Mouse (Mus musculus) midbrain, embryonic 15.5 days (tissue): ENCODE measurements around the gene Arrb1. TPM values are rescaled to one million over a fixed set of nuclear protein-coding genes. Genes with fewer than 3 reads are reported as not detected.

ENCODE experiments used
- ATAC-seq: fragments of 200-750 bp; cut with Nextera tagmentation; replicated peaks from 2 replicates; pipeline ENCODE4 v1.8.0; 2017; ENCODE audit warnings: moderate TSS enrichment
- H3K27ac ChIP-seq: fragments of 300-500 bp; sonication (generic); 2 replicates; pipeline ENCODE4 v1.5.1; 2015; ENCODE audit warnings: mild to moderate bottlenecking, inconsistent platforms
- H3K27me3 ChIP-seq: fragments of 300-500 bp; sonication (generic); replicated peaks from 2 replicates; pipeline ENCODE4 v1.6.1; 2015; ENCODE audit warnings: inconsistent platforms
- H3K36me3 ChIP-seq: fragments of 300-500 bp; sonication (generic); replicated peaks from 2 replicates; pipeline ENCODE4 v1.6.1; 2015; ENCODE audit warnings: inconsistent platforms
- H3K4me1 ChIP-seq: fragments of 300-500 bp; sonication (generic); 2 replicates; pipeline ENCODE4 v1.6.1; 2015; ENCODE audit warnings: inconsistent platforms
- H3K4me2 ChIP-seq: fragments of 300-500 bp; sonication (generic); 2 replicates; pipeline ENCODE4 v1.6.1; 2015; ENCODE audit warnings: inconsistent platforms, mild to moderate bottlenecking, moderate library complexity
- H3K4me3 ChIP-seq: fragments of 300-500 bp; sonication (generic); 2 replicates; pipeline ENCODE4 v1.5.1; 2015; ENCODE audit warnings: mild to moderate bottlenecking, inconsistent platforms
- H3K9ac ChIP-seq: fragments of 300-500 bp; sonication (generic); 2 replicates; pipeline ENCODE4 v1.6.1; 2015; ENCODE audit warnings: mild to moderate bottlenecking, inconsistent platforms
- H3K9me3 ChIP-seq: fragments of 300-500 bp; sonication (generic); 2 replicates; pipeline ENCODE4 v1.6.1; 2016; ENCODE audit warnings: inconsistent platforms
- WGBS: fragments of 180-500 bp; shearing (Covaris S2); methylation state at CpG from one replicate; pipeline ENCODE4 v1.1.7; 2015; ENCODE audit warnings: mixed read lengths; 5-methylcytosine and 5-hydroxymethylcytosine counted together
- polyA plus RNA-seq: library from polyadenylated mRNA; unstranded; fragments of >200 nt; fragmentation: Nextera tagmentation; extraction: Ambion mirVana; gene quantifications from 2 replicates; pipeline ENCODE4 v1.2.1, GENCODE M21; 2015

Arrb1 gene
- polyA plus RNA-seq, 1 experiment from 2014 or later = 20.1 TPM

- H3K36me3 ChIP-seq = no peaks in the 10 kb centered on the region
- ATAC-seq = no peak
- peak overlapping the region; percentile 7; the same call in 1 of the 2 replicates for H3K4me3 ChIP-seq
- no peak overlapping the region for H3K27ac ChIP-seq
- no peaks in the 10 kb centered on the region for H3K27me3 ChIP-seq
- 75% methylated on average over 2 of the region's 2 CpGs for WGBS
- H3K9ac ChIP-seq = no peak overlapping the region
- no peaks in the 10 kb centered on the region for H3K9me3 ChIP-seq
- H3K4me1 ChIP-seq = peaks cover 58% of the 10 kb centered on the region
- H3K4me2 ChIP-seq = peak overlapping the region; percentile 77
These were observed 4.8 kb downstream of the Arrb1 start for GRCm38 (mm10) chr7:99540016-99540415.

- H3K27me3 ChIP-seq = no peaks in the 10 kb centered on the region
- H3K9ac ChIP-seq = no peak overlapping the region
- H3K36me3 ChIP-seq = no peaks in the 10 kb centered on the region
- peaks cover 63% of the 10 kb centered on the region for H3K4me1 ChIP-seq
- no peak overlapping the region for H3K4me3 ChIP-seq
- WGBS = 66% methylated on average over 5 of the region's 5 CpGs
- no peaks in the 10 kb centered on the region for H3K9me3 ChIP-seq
- no peak overlapping the region for H3K4me2 ChIP-seq
- no peak for ATAC-seq
- H3K27ac ChIP-seq = no peak overlapping the region
These were observed 5.9 kb downstream of the Arrb1 start for GRCm38 (mm10) chr7:99541204-99541603.

GRCm38 (mm10) chr7:99544272-99544671 lies 9.0 kb downstream of the Arrb1 start:
- ATAC-seq = 0 out of 2 replicates have a peak, but pooled peaks have one; percentile 40
- WGBS = 59% methylated on average over 6 of the region's 6 CpGs

GRCm38 (mm10) chr7:99545885-99546745 lies 10.8 kb downstream of the Arrb1 start:
- Histone ChIP-seq H3K4me2 (no peak overlapping the region), H3K4me3 (no peak overlapping the region), H3K27me3 (no peaks in the 10 kb centered on the region), H3K9me3 (no peaks in the 10 kb centered on the region), H3K4me1 (peaks cover 20% of the 10 kb centered on the region), H3K36me3 (no peaks in the 10 kb centered on the region), H3K27ac (peak overlapping the region; percentile 67), H3K9ac (no peak overlapping the region)
- peak; percentile 18; the same call in 1 of the 2 replicates for ATAC-seq
- 42% methylated on average over 10 of the region's 10 CpGs for WGBS

More at GRCm38 (mm10) chr7:99544272-99544671, 9.0 kb downstream of the Arrb1 start:
- Histone ChIP-seq H3K27me3 (no peaks in the 10 kb centered on the region), H3K9ac (no peak overlapping the region), H3K9me3 (no peaks in the 10 kb centered on the region), H3K4me2 (no peak overlapping the region), H3K27ac (no peak overlapping the region), H3K4me1 (peaks cover 36% of the 10 kb centered on the region), H3K36me3 (no peaks in the 10 kb centered on the region), H3K4me3 (no peak overlapping the region)

DNA sequence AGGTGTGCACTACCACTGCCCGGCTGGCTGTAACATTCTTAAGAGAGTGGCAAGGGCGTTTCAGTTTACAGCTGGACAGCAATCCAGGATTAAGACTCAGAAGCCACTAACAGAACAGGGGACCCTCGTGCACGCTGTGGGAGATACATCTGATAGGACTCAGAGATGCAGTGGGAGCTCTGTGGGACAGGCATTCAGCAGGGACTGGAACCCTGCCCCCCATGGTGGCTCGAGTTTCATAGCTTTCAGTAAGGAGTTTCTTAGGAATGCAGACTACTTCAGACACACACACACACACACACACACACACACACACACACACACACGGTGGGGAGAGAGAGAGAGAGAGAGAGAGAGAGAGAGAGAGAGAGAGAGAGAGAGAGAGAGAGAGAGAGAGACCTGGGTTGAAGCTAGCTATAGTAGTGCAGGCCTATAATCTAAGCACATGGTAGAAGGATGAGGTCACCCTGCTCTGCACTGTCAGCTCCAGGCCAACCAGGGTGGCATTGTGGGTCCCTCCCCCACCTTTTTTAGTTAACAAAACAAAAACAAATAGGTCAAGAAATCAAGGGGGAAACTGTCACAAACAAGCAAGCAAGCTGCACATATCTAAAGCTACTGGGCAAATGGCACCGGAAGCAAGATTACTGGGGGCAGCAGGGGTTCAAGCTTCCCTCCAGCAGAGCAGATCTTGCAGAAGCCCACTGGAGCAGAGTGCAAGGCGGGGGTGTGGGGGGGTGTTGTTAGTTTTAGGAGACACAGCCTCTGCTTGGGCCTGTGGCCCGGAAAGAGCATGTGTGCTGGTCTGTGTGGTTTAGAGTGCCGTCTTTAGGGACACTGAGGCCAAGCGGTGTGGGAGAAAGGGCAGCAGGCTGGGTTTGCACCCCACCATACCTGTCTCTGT lies 12.6 kb downstream of the Arrb1 start:
- no peak overlapping the region for H3K27ac ChIP-seq
- ATAC-seq = no peak

GRCm38 (mm10) chr7:99549668-99550067 lies 14.4 kb downstream of the Arrb1 start:
- WGBS = 90% methylated on average over 5 of the region's 5 CpGs

More for the DNA sequence above, 12.6 kb downstream of the Arrb1 start:
- Histone ChIP-seq H3K4me3 (no peak overlapping the region), H3K36me3 (no peaks in the 10 kb centered on the region), H3K4me1 (peaks cover 20% of the 10 kb centered on the region), H3K27me3 (no peaks in the 10 kb centered on the region), H3K9ac (no peak overlapping the region), H3K4me2 (no peak overlapping the region), H3K9me3 (no peaks in the 10 kb centered on the region)
- 63% methylated on average over 10 of the region's 11 CpGs for WGBS

DNA sequence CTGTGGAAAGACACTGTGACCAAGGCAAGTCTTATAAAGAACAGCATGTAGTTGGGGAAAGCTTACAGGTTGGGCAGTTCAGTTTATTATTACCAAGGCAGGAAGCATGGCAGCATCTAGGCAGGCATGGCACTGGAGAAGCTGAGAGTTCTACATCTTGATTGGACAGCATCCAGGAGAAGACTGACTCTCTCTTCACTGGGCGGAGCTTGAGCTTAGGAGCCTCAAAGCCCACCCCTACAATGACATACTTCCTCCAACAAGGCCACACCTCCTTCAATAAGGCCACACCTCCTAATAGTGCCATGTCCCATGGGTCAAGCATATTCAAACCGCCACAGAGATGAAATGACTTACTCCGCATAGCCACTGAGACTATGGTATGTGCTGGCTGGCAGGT lies 16.4 kb downstream of the Arrb1 start:
- WGBS = 96% methylated on average over 3 of the region's 3 CpGs

More at GRCm38 (mm10) chr7:99549668-99550067, 14.4 kb downstream of the Arrb1 start:
- Histone ChIP-seq H3K36me3 (no peaks in the 10 kb centered on the region), H3K27ac (no peak overlapping the region), H3K27me3 (no peaks in the 10 kb centered on the region), H3K4me2 (no peak overlapping the region), H3K4me3 (no peak overlapping the region), H3K9ac (no peak overlapping the region), H3K9me3 (no peaks in the 10 kb centered on the region), H3K4me1 (peaks cover 14% of the 10 kb centered on the region)
- no peak for ATAC-seq

GRCm38 (mm10) chr7:99553222-99553884 lies 18.1 kb downstream of the Arrb1 start:
- Histone ChIP-seq H3K27me3 (no peaks in the 10 kb centered on the region), H3K9me3 (no peaks in the 10 kb centered on the region), H3K9ac (no peak overlapping the region), H3K4me3 (no peak overlapping the region), H3K4me1 (peaks cover 3% of the 10 kb centered on the region; the same call in 1 of the 2 replicates), H3K36me3 (no peaks in the 10 kb centered on the region), H3K27ac (no peak overlapping the region), H3K4me2 (no peak overlapping the region)
- no peak for ATAC-seq
- WGBS = 56% methylated on average over 9 of the region's 9 CpGs

More for the DNA sequence above, 16.4 kb downstream of the Arrb1 start:
- Histone ChIP-seq H3K36me3 (no peaks in the 10 kb centered on the region), H3K4me1 (peaks cover 3% of the 10 kb centered on the region; the same call in 1 of the 2 replicates), H3K9ac (no peak overlapping the region), H3K9me3 (no peaks in the 10 kb centered on the region), H3K27ac (no peak overlapping the region), H3K4me2 (no peak overlapping the region), H3K4me3 (no peak overlapping the region), H3K27me3 (no peaks in the 10 kb centered on the region)
- no peak for ATAC-seq

GRCm38 (mm10) chr7:99553885-99554269 lies 18.6 kb downstream of the Arrb1 start:
- Histone ChIP-seq H3K4me1 (peaks cover 3% of the 10 kb centered on the region; the same call in 1 of the 2 replicates), H3K36me3 (no peaks in the 10 kb centered on the region), H3K4me2 (no peak overlapping the region), H3K4me3 (no peak overlapping the region), H3K9ac (no peak overlapping the region), H3K27me3 (no peaks in the 10 kb centered on the region), H3K9me3 (no peaks in the 10 kb centered on the region), H3K27ac (no peak overlapping the region)
- no peak for ATAC-seq
- 71% methylated on average over 4 of the region's 4 CpGs for WGBS

GRCm38 (mm10) chr7:99555862-99556261 lies 20.6 kb downstream of the Arrb1 start:
- no peaks in the 10 kb centered on the region for H3K36me3 ChIP-seq
- H3K4me3 ChIP-seq = no peak overlapping the region
- no peak overlapping the region for H3K9ac ChIP-seq
- no peak overlapping the region for H3K4me2 ChIP-seq
- no peaks in the 10 kb centered on the region for H3K9me3 ChIP-seq
- H3K4me1 ChIP-seq = peaks cover 13% of the 10 kb centered on the region
- no peak overlapping the region for H3K27ac ChIP-seq
- H3K27me3 ChIP-seq = no peaks in the 10 kb centered on the region
- 32% methylated on average over 6 of the region's 6 CpGs for WGBS
- no peak for ATAC-seq

GRCm38 (mm10) chr7:99559091-99559490 lies 23.8 kb downstream of the Arrb1 start:
- Histone ChIP-seq H3K4me2 (peak overlapping the region; percentile 16), H3K9me3 (no peaks in the 10 kb centered on the region), H3K4me3 (no peak overlapping the region), H3K27me3 (no peaks in the 10 kb centered on the region), H3K9ac (peak overlapping the region; percentile 19; the same call in 1 of the 2 replicates), H3K36me3 (no peaks in the 10 kb centered on the region), H3K4me1 (peaks cover 34% of the 10 kb centered on the region), H3K27ac (peak overlapping the region; percentile 50; the same call in 1 of the 2 replicates)
- 9% methylated on average over 11 of the region's 11 CpGs for WGBS
- ATAC-seq = peak; percentile 35; the same call in 1 of the 2 replicates
